Comparison of ENCODE assay signal across 8 mouse cellular contexts in genomic region chr13:23685121-23685861, GRCm38 (mm10). TPM values are rescaled to one million over a fixed set of nuclear protein-coding genes. Genes with fewer than 3 reads are reported as not detected.
DNase-seq lines count a peak whose midpoint lies in the region; ATAC-seq lines count a peak whose summit lies in the region.

No protein-coding gene starts in this region.

- ATAC-seq in embryonic facial prominence, embryonic 11.5 days (replicated peaks; ENCODE audit: insufficient number of reproducible peaks, low FRiP score, low TSS enrichment, low read depth), result no peak
- ATAC-seq in hindbrain, embryonic 11.5 days (ENCODE audit: low FRiP score), result no peak
- no peak for ATAC-seq in liver, embryonic 15.5 days (ENCODE audit: insufficient read depth)

- peak overlapping the region; percentile 66 for H3K4me2 ChIP-seq in embryonic facial prominence, embryonic 11.5 days (ENCODE audit: low read depth, low read length)
- H3K4me2 ChIP-seq in hindbrain, embryonic 11.5 days (replicated peaks; ENCODE audit: low read depth, low read length), result peak overlapping the region; percentile 76
- H3K4me2 ChIP-seq in liver, embryonic 15.5 days, result peak overlapping the region; percentile 68

- H3K4me1 ChIP-seq in embryonic facial prominence, embryonic 11.5 days (ENCODE audit: control insufficient read depth, insufficient read depth, low read length), result no peaks in the 10 kb centered on the region
- peaks cover 2% of the 10 kb centered on the region; the same call in 1 of the 2 replicates for H3K4me1 ChIP-seq in hindbrain, embryonic 11.5 days (replicated peaks; ENCODE audit: control insufficient read depth, insufficient read depth, low read length)
- peaks cover 52% of the 10 kb centered on the region for H3K4me1 ChIP-seq in liver, embryonic 15.5 days (replicated peaks)

- H3K4me3 ChIP-seq in embryonic facial prominence, embryonic 11.5 days (ENCODE audit: low read depth, low read length), result peak overlapping the region; percentile 40
- H3K4me3 ChIP-seq in hindbrain, embryonic 11.5 days (ENCODE audit: low read depth, low read length), result peak overlapping the region; percentile 43
- H3K4me3 ChIP-seq in liver, embryonic 15.5 days (replicated peaks), result peak overlapping the region; percentile 63

- DNase-seq in thymus, postnatal 4 days, result peak; percentile 25
- DNase-seq in thymus, postnatal 10 days (ENCODE audit: low spot score in 2 of 2), result no peak
- DNase-seq in embryonic facial prominence, embryonic 11.5 days (ENCODE audit: low spot score), result peak; percentile 67
- DNase-seq in hindbrain, embryonic 11.5 days (ENCODE audit: low spot score), result peak; percentile 56
- DNase-seq in retina, postnatal 1 day, result peak; percentile 48
- DNase-seq in cerebellum, adult 11-12 months, result no peak
- DNase-seq in frontal cortex, adult 2 months (ENCODE audit: extremely low spot score in 1 of 2, low spot score in 1 of 2), result no peak

- no peaks in the 10 kb centered on the region for H3K36me3 ChIP-seq in embryonic facial prominence, embryonic 11.5 days (replicated peaks; ENCODE audit: control insufficient read depth, insufficient read depth, low read depth, low read length)
- H3K36me3 ChIP-seq in hindbrain, embryonic 11.5 days (ENCODE audit: control insufficient read depth, insufficient read depth, low read length), result no peaks in the 10 kb centered on the region
- H3K36me3 ChIP-seq in liver, embryonic 15.5 days (replicated peaks), result no peaks in the 10 kb centered on the region

- H3K9me3 ChIP-seq in embryonic facial prominence, embryonic 11.5 days (replicated peaks; ENCODE audit: control insufficient read depth, low read length), result no peaks in the 10 kb centered on the region
- no peaks in the 10 kb centered on the region for H3K9me3 ChIP-seq in hindbrain, embryonic 11.5 days (ENCODE audit: control insufficient read depth, low read length)
- H3K9me3 ChIP-seq in liver, embryonic 15.5 days (replicated peaks), result no peaks in the 10 kb centered on the region

- H3K27ac ChIP-seq in embryonic facial prominence, embryonic 11.5 days (replicated peaks; ENCODE audit: low read depth, low read length), result peak overlapping the region; percentile 97
- H3K27ac ChIP-seq in hindbrain, embryonic 11.5 days (ENCODE audit: low read depth, low read length), result peak overlapping the region; percentile 95
- H3K27ac ChIP-seq in liver, embryonic 15.5 days (replicated peaks), result peak overlapping the region; percentile 100

- no peaks in the 10 kb centered on the region for H3K27me3 ChIP-seq in embryonic facial prominence, embryonic 11.5 days (ENCODE audit: control insufficient read depth, insufficient read depth, low read length)
- H3K27me3 ChIP-seq in hindbrain, embryonic 11.5 days (ENCODE audit: control insufficient read depth, insufficient read depth, low read length), result no peaks in the 10 kb centered on the region
- no peaks in the 10 kb centered on the region for H3K27me3 ChIP-seq in liver, embryonic 15.5 days

- 17% methylated on average over 15 of the region's 15 CpGs for WGBS in embryonic facial prominence, embryonic 11.5 days
- WGBS in hindbrain, embryonic 11.5 days, result 18% methylated on average over 15 of the region's 15 CpGs
- 5% methylated on average over 15 of the region's 15 CpGs for WGBS in liver, embryonic 15.5 days (ENCODE audit: insufficient replicate concordance)

- peak overlapping the region; percentile 55 for H3K9ac ChIP-seq in embryonic facial prominence, embryonic 11.5 days (replicated peaks; ENCODE audit: low read length)
- peak overlapping the region; percentile 66 for H3K9ac ChIP-seq in hindbrain, embryonic 11.5 days (ENCODE audit: low read depth, low read length)
- peak overlapping the region; percentile 72 for H3K9ac ChIP-seq in liver, embryonic 15.5 days

RNA-seq across cellular contexts. Expression of gene Hist1h2bc, which starts 1.3 kb away (rescaled TPM):
- 25.1 and 27.3 TPM in 2 replicates for polyA plus RNA-seq in embryonic facial prominence, embryonic 11.5 days (2014; fragmentation: Nextera tagmentation; extraction: Ambion mirVana)
- 21.0 and 26.1 TPM in 2 replicates for polyA plus RNA-seq in hindbrain, embryonic 11.5 days (2014; fragmentation: Nextera tagmentation; extraction: Ambion mirVana)
- 136 and 151 TPM in 2 replicates for polyA plus RNA-seq in liver, embryonic 15.5 days (2015; fragmentation: Nextera tagmentation; extraction: Ambion mirVana)
- 154 and 172 TPM in 2 replicates for polyA plus RNA-seq in frontal cortex, adult 2 months (2012; rRNA removed)

RNA-seq across cellular contexts. Expression of gene Hist1h2ac, which starts 1.5 kb away (rescaled TPM):
- polyA plus RNA-seq in embryonic facial prominence, embryonic 11.5 days (2014; fragmentation: Nextera tagmentation; extraction: Ambion mirVana), result 1.4 and 2.2 TPM in 2 replicates
- polyA plus RNA-seq in hindbrain, embryonic 11.5 days (2014; fragmentation: Nextera tagmentation; extraction: Ambion mirVana), result 0.79 and 0.84 TPM in 2 replicates
- polyA plus RNA-seq in liver, embryonic 15.5 days (2015; fragmentation: Nextera tagmentation; extraction: Ambion mirVana), result 1.2 and 1.4 TPM in 2 replicates
- polyA plus RNA-seq in frontal cortex, adult 2 months (2012; rRNA removed), result 1.7 and 2.1 TPM in 2 replicates

RNA-seq across cellular contexts. Expression of gene Hist1h1t, which starts 10.3 kb away (rescaled TPM):
- polyA plus RNA-seq in embryonic facial prominence, embryonic 11.5 days (2014; fragmentation: Nextera tagmentation; extraction: Ambion mirVana), result not detected in 2 replicates
- 0.17 TPM in 1 of 2 replicates, not detected in the other for polyA plus RNA-seq in hindbrain, embryonic 11.5 days (2014; fragmentation: Nextera tagmentation; extraction: Ambion mirVana)
- polyA plus RNA-seq in liver, embryonic 15.5 days (2015; fragmentation: Nextera tagmentation; extraction: Ambion mirVana), result 0.17 TPM in 1 of 2 replicates, not detected in the other
- not detected in 2 replicates for polyA plus RNA-seq in frontal cortex, adult 2 months (2012; rRNA removed)

RNA-seq across cellular contexts. Expression of gene Hist1h4c, which starts 13.0 kb away (rescaled TPM):
- 6.1 TPM in 2 replicates for polyA plus RNA-seq in embryonic facial prominence, embryonic 11.5 days (2014; fragmentation: Nextera tagmentation; extraction: Ambion mirVana)
- 4.5 and 4.9 TPM in 2 replicates for polyA plus RNA-seq in hindbrain, embryonic 11.5 days (2014; fragmentation: Nextera tagmentation; extraction: Ambion mirVana)
- polyA plus RNA-seq in liver, embryonic 15.5 days (2015; fragmentation: Nextera tagmentation; extraction: Ambion mirVana), result 7.3 and 8.8 TPM in 2 replicates
- 3.1 and 3.3 TPM in 2 replicates for polyA plus RNA-seq in frontal cortex, adult 2 months (2012; rRNA removed)

RNA-seq across cellular contexts. Expression of gene Hfe, which starts 25.4 kb away (rescaled TPM):
- 4.3 and 4.6 TPM in 2 replicates for polyA plus RNA-seq in embryonic facial prominence, embryonic 11.5 days (2014; fragmentation: Nextera tagmentation; extraction: Ambion mirVana)
- polyA plus RNA-seq in hindbrain, embryonic 11.5 days (2014; fragmentation: Nextera tagmentation; extraction: Ambion mirVana), result 3.4 and 4.2 TPM in 2 replicates
- 13.6 and 16.4 TPM in 2 replicates for polyA plus RNA-seq in liver, embryonic 15.5 days (2015; fragmentation: Nextera tagmentation; extraction: Ambion mirVana)
- 3.8 and 4.4 TPM in 2 replicates for polyA plus RNA-seq in frontal cortex, adult 2 months (2012; rRNA removed)

Comparison
In these comparisons a context has a peak if more than half of its experiments do, and no peak if none do; other contexts are left out.
1. DNase-seq: peak in thymus, postnatal 4 days (single experiment), embryonic facial prominence, embryonic 11.5 days (single experiment), hindbrain, embryonic 11.5 days (single experiment) and retina, postnatal 1 day (single experiment); none in thymus, postnatal 10 days (0 of 2), cerebellum, adult 11-12 months (single experiment) and frontal cortex, adult 2 months (0 of 2).
2. Peak in every context shown above with its lines, with median percentiles within 50 percentile points of each other: H3K27ac ChIP-seq, H3K4me2 ChIP-seq, H3K4me3 ChIP-seq and H3K9ac ChIP-seq.